Mouse (Mus musculus) gastrocnemius, postnatal 36 days (tissue): ENCODE measurements around the gene Orc5. TPM values are rescaled to one million over a fixed set of nuclear protein-coding genes. Genes with fewer than 3 reads are reported as not detected.
A peak's percentile ranks its signal among the peaks of the same experiment; 100 is the strongest.

Experiments
- DNase-seq, 2 experiments: peaks; one replicate each; pipeline ENCODE4 v3.0.0; 2022
- intact Hi-C: fragments of 180-260 bp; cut with DNase I; formaldehyde crosslinking; loops from one replicate; pipeline ENCODE4 v1.15.1; 2025
- long read RNA-seq, 2 experiments: library from polyadenylated mRNA; stranded (forward); transcript quantifications; one replicate each; pipeline ENCODE4 v2.0.0; 2021
- total RNA-seq, 2 experiments: library from RNA; stranded (reverse); gene quantifications; 2 replicates each; pipeline ENCODE4 v1.2.3; 2021

The Orc5 gene
- total RNA-seq, result 1 to 10 TPM; 6.0 to 6.5 TPM
- long read RNA-seq, experiment 1, partial matches to known transcripts, result 1 of 12 reads
- long read RNA-seq, experiment 1, other reads (novel, unspliced or antisense), result 9 of 12 reads
- long read RNA-seq, experiment 2, transcript Orc5-201 (14 exons, 2,103 nt), result major isoform, 6 of 11 reads
- long read RNA-seq, experiment 2, partial matches to known transcripts, result 1 of 11 reads
- long read RNA-seq, experiment 2, other reads (novel, unspliced or antisense), result 4 of 11 reads

DNA sequence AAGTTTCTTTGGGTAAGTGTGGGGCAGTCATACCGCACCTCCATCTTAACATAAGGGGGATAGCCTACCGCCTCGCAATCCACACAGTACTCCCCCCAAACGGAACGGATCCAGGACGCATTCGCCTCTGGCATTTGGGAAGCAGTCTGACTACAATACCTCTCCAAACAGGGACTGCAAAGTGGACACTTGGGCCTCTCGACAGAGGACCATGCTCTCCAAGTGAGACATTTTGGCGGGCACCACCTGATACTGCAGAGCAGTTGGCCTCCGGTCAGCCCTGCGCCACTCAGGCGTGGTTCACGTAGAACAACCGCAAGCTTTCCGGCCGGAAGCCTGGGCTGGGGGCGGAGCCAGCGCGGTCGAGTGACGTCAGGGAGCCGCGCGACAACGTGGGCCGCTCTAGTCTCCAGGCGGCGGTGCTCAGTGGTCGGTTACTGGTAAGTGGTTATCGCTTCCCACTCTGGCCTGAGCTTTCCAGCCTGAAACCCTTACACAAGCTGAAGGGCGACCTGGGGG is at the start of gene Orc5:
Gene Orc5, minus strand, starts transcription at position 397 of the 519 bp plus-strand sequence.
- peak; percentile 88 to 89 for DNase-seq
- intact Hi-C loops, result no loop called here

DNA sequence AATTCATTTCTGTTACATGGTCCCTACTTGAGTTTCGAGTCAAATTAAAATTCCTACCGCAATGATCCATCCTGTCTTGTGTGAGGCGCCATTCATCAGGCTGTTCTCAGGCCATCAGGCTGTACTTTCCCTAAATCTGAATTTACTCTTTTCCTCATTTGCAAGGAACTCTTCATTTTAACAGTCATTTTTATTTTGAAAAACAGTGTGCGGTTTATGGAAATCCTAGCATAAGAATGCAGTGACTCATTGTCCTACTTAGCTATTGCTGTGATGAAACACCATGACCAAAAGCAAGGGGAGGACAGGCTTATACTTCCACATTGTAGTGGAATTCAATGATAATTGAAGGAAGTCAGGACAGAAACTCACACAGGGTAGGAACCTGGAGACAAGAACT is 46.8 kb upstream of the Orc5 start:
- no peak for DNase-seq
- intact Hi-C loops, result no loop called here

DNA sequence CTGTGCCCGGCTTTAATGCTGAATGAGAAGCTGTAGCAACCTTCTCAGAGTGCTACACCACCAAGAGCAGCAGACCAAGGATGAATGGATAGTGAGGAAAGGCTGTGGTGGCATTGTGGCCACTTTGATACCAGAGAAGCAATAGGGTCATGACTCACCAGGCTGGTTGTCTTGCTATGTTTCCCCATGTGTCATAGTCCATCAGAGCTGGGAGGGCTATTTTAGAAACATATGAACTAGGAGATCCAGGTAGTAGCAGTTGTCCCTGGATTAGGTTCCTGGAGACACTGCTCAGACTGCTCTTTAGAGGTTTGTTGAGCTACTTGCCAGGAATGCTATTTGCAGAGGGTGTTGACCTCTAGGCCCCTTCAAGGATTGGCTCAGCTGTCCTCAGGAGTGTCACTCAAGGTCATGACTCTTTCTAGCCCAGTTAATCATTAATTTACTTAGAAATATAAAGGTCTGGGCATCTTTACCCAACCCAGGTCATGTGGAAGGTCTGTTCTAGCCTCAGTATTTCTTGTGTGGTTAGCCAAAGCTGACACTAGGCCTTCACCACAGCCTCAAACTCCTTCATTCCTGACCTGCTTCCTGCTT is 39.2 kb upstream of the Orc5 start:
- intact Hi-C loops, result no loop called here
- no peak for DNase-seq

DNA sequence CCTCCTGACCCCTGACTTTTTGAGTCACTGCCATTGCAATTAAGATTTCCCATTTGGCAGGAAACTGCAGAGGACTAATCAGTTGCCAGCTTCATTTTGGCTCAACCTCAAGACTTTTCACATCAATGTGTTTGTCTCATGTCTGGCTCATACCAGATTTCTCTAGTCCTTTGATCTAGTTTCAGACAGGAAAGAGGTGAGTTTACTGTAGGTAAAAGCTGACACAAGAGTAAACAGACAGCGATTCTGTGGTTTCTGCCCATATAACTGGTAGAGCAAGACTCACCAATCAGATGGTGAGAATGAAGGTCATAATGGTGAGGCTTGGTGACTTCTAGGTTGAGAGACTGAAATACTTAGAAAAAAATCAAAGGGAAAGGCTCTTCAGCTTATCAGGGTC is 37.3 kb upstream of the Orc5 start:
- intact Hi-C loops, result no loop called here

DNA sequence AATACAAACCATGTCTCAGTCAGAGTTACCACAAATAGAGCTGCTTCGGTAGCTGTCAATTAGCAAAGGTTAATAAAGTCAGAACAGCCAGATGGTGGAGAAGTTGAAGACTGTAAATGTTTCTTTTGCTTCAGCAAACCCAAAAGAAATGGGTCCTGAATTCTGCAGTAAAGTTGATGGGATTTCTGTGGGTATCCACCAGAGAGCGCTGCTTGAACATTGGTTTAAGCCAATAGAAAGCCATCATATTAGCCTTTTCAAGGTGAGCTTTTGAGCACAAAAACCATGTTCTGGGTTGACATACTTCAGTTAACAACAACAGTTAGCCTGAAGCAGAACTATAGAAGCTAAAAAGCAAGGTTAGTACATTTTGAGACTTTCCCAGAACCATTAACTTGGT is 34.3 kb upstream of the Orc5 start:
- intact Hi-C loops, result no loop called here
- DNase-seq, result no peak

More for the DNA sequence above, 37.3 kb upstream of the Orc5 start:
- no peak for DNase-seq

DNA sequence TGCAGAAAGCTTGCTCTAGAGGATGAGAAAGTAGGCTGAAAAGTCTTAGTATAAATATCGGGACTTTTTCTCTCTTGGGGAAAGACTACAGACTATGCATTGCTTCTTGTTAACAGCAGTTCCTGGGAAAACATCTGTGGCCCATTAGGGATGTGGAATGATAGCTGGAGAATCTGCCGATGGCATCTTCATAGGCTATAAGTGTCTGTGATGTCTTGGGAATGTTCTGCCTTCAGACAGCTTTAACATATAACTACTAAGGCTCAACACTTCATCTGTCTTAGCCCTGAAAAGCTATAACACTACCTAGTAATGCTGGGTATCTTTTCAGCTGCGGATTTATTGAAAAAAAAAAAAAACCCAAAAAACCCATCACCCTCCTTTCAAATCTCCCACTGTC is 27.8 kb upstream of the Orc5 start:
- intact Hi-C loops, result no loop called here

DNA sequence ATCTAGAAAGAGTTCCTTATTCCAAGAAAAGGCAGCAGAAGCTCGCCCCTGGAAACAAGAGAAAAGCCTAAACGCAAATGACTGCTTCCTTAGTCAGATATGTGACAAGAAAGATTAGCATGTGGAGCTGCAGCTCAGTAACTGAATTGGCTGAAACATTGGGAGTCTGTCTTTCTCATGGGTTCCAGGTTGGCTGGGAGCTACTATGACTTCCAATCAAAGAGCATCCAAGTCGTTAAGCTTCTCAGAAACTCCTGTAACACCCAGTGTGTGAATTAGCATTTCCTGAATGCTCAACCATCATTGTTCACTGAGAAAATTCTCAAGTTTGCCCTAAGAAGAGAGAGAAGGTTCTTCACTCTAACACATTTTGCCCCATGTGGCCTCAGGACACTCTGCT is 24.5 kb upstream of the Orc5 start:
- intact Hi-C loops, result no loop called here
- no peak for DNase-seq

More for the DNA sequence above, 27.8 kb upstream of the Orc5 start:
- DNase-seq, result no peak

DNA sequence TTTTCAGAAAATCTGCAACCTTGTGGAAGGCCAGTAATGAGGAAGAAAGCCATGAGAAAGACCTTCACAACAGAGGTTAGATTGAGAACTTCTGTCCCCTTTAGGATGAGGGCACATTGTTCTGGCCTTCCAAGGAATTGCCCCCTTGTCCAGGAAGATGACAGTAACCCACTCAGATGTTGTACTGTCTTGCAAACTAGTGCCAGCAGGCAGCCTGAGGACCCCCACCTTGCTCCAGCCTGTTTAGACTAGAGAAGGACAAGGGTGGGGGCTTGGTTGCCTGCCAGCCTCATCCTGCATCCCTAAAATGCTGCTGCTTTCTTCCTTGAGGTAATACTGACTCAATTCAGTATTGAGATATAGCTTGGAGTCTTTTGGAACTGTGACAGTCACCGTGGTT is 23.9 kb upstream of the Orc5 start:
- DNase-seq, result no peak
- intact Hi-C loops, result no loop called here

DNA sequence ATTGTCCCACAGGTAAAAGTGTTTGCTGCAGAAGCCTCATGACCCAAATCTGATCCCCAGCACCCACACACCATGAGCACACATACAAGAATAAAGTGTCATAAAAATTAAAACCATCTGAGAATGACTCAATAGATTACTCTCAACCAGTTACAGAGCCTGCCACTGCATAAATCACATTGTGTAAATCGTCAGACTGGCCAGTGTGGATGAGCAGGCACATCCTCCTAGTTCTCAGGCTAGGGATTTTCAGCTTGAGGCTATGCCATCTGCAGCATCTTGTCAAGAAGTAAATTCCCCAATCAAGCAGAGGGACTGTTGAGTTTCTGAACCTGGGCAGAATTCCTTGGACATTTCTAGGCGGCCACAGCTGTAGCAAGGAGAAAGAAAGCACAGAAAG is 23.5 kb upstream of the Orc5 start:
- no peak for DNase-seq
- intact Hi-C loops, result no loop called here

DNA sequence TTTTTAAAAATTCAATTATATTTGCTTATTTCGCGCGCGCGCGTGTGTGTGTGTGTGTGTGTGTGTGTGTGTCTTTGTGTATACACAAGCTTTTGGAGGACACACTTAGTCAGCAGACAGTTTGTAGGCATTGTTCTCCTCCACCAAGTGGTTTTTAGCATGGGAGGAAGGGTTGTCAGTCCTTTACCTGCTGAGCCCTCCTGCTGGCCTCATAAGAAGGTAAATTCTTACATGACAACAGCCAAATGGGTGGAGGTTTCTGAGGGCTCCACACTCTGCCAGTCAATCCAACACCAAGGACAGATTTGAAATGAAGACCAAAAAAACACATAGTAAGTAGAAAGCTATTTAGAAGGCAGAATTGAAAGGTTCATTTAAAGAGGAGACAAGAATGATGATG is 22.7 kb upstream of the Orc5 start:
- intact Hi-C loops, result no loop called here
- no peak for DNase-seq

DNA sequence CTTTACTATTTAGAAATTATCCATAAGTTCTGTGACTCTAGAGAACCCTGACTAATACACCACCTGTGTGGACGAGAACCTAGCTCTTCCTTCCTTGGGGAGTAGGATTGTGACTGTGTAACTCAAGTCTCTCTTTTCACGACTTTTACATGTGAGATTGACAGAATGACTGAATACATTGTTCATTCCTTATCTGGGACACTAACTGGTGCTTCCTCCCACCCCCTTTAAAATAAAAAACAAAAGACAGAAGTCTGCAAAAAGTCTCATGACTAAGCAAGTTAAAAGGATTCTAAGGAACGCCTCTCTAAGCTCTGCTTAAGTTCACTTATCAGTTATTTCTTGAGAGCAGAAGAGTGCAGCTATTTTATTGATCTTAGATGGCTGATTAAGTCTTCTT is 22.2 kb upstream of the Orc5 start:
- DNase-seq, result no peak
- intact Hi-C loops, result no loop called here

DNA sequence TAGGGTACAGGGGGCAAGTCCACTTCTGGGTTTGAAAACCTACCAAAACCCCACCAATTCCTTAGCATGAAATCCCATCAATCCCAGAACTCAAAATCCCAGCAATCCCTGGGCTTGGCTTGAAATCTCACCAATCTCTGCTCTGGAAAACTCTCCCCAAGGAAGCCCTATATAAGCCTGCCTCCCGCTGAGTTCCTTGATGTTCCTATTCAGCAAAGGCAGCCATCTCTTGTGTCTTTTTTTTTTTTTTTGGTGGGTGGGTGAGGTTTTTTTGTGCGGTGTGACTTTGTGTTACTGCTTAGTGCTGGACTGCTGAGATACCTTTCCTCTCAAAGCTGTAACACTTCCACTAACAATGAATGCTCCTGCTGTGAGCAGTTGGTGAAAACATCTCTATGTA is 15.5 kb upstream of the Orc5 start:
- DNase-seq, result no peak
- intact Hi-C loops, result no loop called here

DNA sequence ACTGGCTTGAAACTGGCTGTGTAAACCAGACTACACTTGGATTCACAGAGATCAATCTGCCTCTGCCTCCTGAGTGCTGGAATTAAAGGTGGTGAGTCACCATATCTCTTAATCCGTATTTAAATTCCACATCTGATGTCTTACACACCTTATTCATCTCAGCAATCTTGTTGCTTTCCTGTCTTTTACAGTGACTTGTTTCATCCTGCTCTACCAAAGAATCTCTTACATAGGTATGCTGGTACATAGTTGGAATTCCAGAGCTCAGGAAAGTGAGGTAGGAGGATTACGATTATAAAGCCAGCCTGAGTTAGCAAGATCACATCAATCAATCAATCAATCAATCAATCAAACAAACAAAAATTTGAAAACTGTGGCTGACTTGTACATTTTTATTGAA is 9.6 kb upstream of the Orc5 start:
- intact Hi-C loops, result no loop called here
- DNase-seq, result no peak

DNA sequence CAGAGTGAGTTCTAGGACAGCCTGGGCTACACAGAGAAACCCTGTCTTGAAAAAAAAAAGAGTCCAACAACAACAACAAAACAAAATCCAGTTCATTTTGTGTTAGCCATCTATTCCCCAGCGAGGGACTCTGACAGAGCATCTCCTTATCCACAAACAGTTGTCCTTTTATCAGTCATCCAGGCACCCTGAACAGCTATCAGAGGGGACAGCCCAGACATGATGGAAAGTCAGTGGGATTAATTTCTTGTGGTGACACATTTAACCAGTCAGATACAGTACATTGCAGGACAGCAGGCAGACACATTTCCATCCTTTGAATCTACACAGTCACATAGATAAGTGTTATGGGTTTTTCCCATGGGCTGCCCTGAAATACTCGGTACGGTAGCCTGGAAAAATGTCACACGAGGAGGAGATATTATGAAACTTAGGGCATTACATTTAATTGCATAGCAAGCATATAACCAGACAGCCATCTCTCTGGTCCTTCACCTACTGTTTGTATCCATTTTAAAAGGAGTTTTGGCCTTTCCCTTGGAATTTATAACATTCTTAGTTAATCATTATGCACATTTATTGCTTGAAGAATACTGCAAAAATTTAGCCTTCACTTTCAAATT is 7.4 kb upstream of the Orc5 start:
- DNase-seq, result no peak
- intact Hi-C loops, result no loop called here

DNA sequence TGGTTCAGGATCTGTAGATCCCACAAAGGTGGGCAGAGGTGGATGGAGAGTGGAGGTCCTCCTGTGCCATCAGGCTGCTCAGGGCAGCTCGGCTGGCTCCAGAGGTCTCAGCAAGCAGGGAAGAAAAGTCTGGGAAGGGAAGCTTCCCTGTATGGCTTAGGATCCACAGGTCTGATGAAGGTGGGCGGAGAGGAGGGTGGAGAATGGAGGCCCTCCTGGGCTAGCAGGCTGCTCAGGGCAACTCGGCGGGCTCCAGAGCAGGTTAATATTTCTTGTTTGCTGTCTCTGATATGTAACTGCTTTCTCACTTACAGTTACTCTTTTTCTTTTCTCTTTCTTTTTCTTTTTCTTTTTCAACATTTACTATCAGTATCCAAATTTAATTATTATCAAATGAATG is 6.5 kb upstream of the Orc5 start:
- DNase-seq, result no peak
- intact Hi-C loops, result no loop called here

DNA sequence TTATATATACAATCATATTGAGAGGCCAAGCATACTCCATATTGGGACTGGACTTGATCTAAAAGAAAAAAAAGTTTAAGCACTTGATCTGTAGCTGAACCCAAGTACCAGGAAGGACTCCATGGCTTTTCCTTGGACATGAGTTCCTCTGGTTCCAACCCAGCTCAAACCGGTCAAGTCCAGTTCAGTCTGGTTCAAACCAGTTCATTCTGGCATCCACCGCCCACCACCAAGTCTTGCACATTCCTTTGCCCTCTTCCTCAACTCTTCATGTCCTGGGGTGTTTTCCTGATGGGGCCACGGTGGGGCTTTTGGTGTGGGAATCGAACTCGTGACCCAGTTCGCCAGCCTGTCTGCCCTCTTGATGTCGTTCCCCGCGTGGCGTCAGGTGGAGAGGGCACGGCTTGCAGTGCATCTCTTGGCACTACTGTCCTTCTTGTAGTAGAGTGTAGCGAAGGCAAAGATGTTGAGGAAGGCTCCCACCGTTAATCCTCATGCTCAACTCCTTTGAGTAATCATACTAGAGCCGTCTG is 2.1 kb upstream of the Orc5 start:
- no peak for DNase-seq

DNA sequence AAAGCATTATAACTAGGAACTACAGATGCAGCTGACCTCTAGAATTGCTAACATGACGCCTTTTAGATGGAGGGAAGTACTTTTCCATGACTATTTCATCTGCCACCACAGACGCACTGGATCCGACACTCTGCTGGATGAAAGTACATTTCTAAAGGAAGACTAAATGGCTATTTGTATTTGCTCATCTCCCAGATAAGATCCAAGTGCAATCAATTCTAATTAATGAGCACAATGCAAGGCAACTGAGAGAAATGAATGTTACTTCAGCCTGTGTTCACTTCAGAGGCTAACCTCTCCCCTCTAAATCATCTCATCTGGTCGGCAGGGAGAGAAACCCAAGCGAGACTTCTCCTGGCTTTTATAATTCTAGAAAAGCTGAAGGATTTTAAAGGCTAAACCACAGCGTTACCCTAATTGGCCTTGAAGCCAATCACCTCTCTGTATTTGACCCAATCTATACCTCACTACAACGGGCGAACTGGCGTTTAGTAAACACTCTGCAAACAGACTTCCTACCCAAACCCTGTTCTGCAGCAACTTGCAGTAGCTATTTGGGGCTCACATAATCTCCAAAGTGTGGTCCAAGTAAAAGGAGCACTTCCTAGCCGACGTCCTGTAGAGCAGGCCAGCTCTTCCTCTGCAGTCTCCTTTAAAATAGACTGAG is 730 bp downstream of the Orc5 start:
- intact Hi-C loops, result no loop called here

More for the DNA sequence above, 2.1 kb upstream of the Orc5 start:
- intact Hi-C loops, result no loop called here

DNA sequence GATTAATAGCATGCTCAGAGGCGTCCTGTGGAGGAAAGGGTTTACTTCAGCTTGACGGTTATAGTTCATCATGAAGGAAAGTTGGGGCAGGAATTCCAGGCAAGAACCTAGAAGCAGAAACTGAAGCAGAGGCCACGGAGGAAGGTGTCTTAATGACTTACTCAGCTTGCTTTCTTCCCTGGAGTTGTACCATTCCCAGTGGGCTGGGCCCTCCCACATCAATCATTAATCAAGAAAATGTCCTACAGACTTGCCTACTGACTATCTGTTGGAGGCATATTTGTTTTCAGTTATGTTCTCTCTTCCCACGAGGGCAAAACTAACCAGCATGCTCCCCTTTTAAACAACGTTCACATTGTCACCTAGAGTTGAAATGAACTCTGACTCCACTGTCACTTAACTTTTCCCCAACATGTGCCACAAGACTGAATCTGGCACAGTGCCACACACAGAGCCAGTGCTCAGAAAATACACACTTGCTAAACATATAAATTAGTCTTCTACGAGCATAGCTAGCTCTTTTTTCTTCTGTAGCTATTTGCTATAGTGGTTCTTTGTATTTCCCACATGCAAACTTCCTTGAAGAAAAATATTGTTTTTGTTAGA is 1.6 kb downstream of the Orc5 start:
- intact Hi-C loops, result no loop called here
- DNase-seq, result no peak

More for the DNA sequence above, 730 bp downstream of the Orc5 start:
- DNase-seq, result no peak

DNA sequence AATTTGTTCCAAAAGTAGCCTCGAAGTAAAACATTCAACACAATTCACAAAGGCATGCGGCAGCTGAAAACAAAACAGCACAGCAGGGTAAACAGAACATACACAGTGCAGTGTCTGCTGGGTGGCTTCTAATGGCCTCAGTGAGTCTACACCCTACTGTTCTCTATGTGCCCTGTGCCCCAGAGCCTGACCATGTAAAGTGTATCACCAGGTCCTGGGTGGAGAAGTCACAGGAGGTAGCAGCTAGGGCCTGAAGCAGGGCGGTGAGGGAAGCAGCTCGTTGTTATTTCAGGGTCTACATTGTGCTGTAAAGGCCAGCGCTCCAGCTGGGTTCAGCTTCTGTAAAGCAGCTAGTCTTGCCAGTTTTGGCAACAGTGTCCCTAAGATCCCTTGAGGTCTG is 3.7 kb downstream of the Orc5 start:
- DNase-seq, result no peak
- intact Hi-C loops, result no loop called here

DNA sequence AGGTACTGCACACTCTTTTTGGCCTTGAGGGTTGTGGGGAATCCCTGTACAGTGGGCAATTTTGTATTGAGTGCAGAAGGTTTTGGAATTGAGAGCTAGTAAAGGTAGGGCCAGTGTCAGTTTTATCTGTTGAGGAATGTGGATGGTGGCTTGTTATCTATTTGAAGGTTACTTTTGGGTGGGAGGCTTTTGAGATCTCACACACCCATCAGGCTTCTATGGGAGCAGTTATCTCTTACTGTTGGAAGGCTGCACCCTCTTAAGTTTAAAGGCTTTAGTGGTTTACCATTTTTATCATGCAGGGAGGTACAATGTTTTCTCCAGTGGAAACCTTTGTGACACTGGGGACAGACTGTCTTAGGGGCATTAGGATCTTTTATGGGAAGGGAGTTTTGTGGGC is 4.9 kb downstream of the Orc5 start:
- intact Hi-C loops, result no loop called here
- no peak for DNase-seq

DNA sequence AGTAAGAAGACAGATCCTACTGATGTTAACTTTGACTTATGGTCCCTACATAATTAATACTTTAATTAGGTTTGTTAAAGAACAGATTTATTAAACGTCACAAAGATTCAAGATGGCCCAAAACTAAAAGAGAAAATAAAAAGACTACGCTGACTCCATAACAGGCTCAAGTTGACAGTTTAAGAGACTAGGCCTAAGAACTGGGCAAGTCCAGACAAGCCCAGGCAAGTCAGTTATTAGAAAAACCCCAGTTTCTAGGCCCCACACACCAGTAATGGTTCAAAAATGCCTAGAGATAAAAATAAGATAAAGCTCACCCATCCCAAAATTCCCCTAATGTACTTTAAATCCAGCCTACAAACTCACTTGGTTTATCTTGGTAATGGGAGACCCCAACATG is 7.6 kb downstream of the Orc5 start:
- no peak for DNase-seq
- intact Hi-C loops, result no loop called here
